Mouse (Mus musculus) limb, embryonic 13.5 days (tissue): ENCODE measurements around the gene Nav3. TPM values are rescaled to one million over a fixed set of nuclear protein-coding genes. Genes with fewer than 3 reads are reported as not detected.

ENCODE experiments used
- ATAC-seq: fragments of 200-750 bp; cut with Nextera tagmentation; 2 replicates; pipeline ENCODE4 v1.8.0; 2017; ENCODE audit warnings: low read depth, moderate number of reproducible peaks, moderate TSS enrichment; ENCODE audit not compliant: low FRiP score
- H3K27ac ChIP-seq: fragments of 300-500 bp; sonication (generic); 2 replicates; pipeline ENCODE4 v1.5.1; 2015; ENCODE audit warnings: inconsistent platforms, mild to moderate bottlenecking, moderate library complexity
- H3K27me3 ChIP-seq: fragments of 300-500 bp; sonication (generic); 2 replicates; pipeline ENCODE4 v1.6.1; 2015; ENCODE audit warnings: mild to moderate bottlenecking, inconsistent platforms
- H3K36me3 ChIP-seq: fragments of 300-500 bp; sonication (generic); 2 replicates; pipeline ENCODE4 v1.6.1; 2015; ENCODE audit warnings: inconsistent platforms, mild to moderate bottlenecking, moderate library complexity
- H3K4me1 ChIP-seq: fragments of 300-500 bp; sonication (generic); 2 replicates; pipeline ENCODE4 v1.6.1; 2015; ENCODE audit warnings: inconsistent platforms
- H3K4me2 ChIP-seq: fragments of 300-500 bp; sonication (generic); replicated peaks from 2 replicates; pipeline ENCODE4 v1.6.1; 2015; ENCODE audit warnings: inconsistent platforms, mild to moderate bottlenecking, moderate library complexity
- H3K4me3 ChIP-seq: fragments of 300-500 bp; sonication (generic); 2 replicates; pipeline ENCODE4 v1.5.1; 2015; ENCODE audit warnings: moderate library complexity, mild to moderate bottlenecking, inconsistent platforms
- H3K9ac ChIP-seq: fragments of 300-500 bp; sonication (generic); 2 replicates; pipeline ENCODE4 v1.6.1; 2015; ENCODE audit warnings: mild to moderate bottlenecking, inconsistent platforms
- H3K9me3 ChIP-seq: fragments of 300-500 bp; sonication (generic); 2 replicates; pipeline ENCODE4 v1.6.1; 2016; ENCODE audit warnings: inconsistent platforms
- WGBS: fragments of 180-500 bp; shearing (Covaris S2); methylation state at CpG from one replicate; pipeline ENCODE4 v1.1.7; 2015; 5-methylcytosine and 5-hydroxymethylcytosine counted together
- polyA plus RNA-seq: library from polyadenylated mRNA; unstranded; fragments of >200 nt; fragmentation: Nextera tagmentation; extraction: Ambion mirVana; gene quantifications from 2 replicates; pipeline ENCODE4 v1.2.1, GENCODE M21; 2015

The Nav3 gene
- polyA plus RNA-seq, 1 experiment from 2014 or later = 5.5 TPM

- Histone ChIP-seq H3K4me1 (no peaks in the 10 kb centered on the region), H3K4me3 (no peak overlapping the region), H3K9ac (no peak overlapping the region), H3K36me3 (no peaks in the 10 kb centered on the region), H3K27me3 (no peaks in the 10 kb centered on the region), H3K9me3 (no peaks in the 10 kb centered on the region), H3K27ac (no peak overlapping the region), H3K4me2 (no peak overlapping the region)
- WGBS = 84% methylated on average over 3 of the region's 3 CpGs
- no peak for ATAC-seq
Observed at GRCm38 (mm10) chr10:109887160-109887559, 568.8 kb downstream of the Nav3 start.

GRCm38 (mm10) chr10:109876107-109876506 is 579.9 kb downstream of the Nav3 start:
- H3K4me2 ChIP-seq = no peak overlapping the region
- H3K27ac ChIP-seq = no peak overlapping the region
- H3K9me3 ChIP-seq = no peaks in the 10 kb centered on the region
- H3K36me3 ChIP-seq = no peaks in the 10 kb centered on the region
- no peaks in the 10 kb centered on the region for H3K27me3 ChIP-seq
- WGBS = 82% methylated on average over 4 of the region's 4 CpGs
- ATAC-seq = no peak
- H3K4me1 ChIP-seq = no peaks in the 10 kb centered on the region
- no peak overlapping the region for H3K4me3 ChIP-seq
- no peak overlapping the region for H3K9ac ChIP-seq

- H3K9me3 ChIP-seq = no peaks in the 10 kb centered on the region
- H3K9ac ChIP-seq = no peak overlapping the region
- ATAC-seq = no peak
- H3K4me1 ChIP-seq = no peaks in the 10 kb centered on the region
- H3K27ac ChIP-seq = no peak overlapping the region
- H3K4me2 ChIP-seq = no peak overlapping the region
- no peaks in the 10 kb centered on the region for H3K27me3 ChIP-seq
- H3K36me3 ChIP-seq = no peaks in the 10 kb centered on the region
- no peak overlapping the region for H3K4me3 ChIP-seq
Observed at GRCm38 (mm10) chr10:109875312-109875830, 580.6 kb downstream of the Nav3 start.

- H3K9ac ChIP-seq = no peak overlapping the region
- H3K36me3 ChIP-seq = no peaks in the 10 kb centered on the region
- no peak for ATAC-seq
- WGBS = 37% methylated on average over 5 of the region's 5 CpGs
- H3K4me1 ChIP-seq = no peaks in the 10 kb centered on the region
- H3K27ac ChIP-seq = no peak overlapping the region
- H3K27me3 ChIP-seq = no peaks in the 10 kb centered on the region
- H3K4me2 ChIP-seq = no peak overlapping the region
- no peaks in the 10 kb centered on the region for H3K9me3 ChIP-seq
- H3K4me3 ChIP-seq = no peak overlapping the region
Observed at GRCm38 (mm10) chr10:109874652-109875311, 581.2 kb downstream of the Nav3 start.

GRCm38 (mm10) chr10:109866063-109866462 is 589.9 kb downstream of the Nav3 start:
- WGBS = 73% methylated on average over 2 of the region's 2 CpGs
- Histone ChIP-seq H3K4me2 (no peak overlapping the region), H3K27me3 (no peaks in the 10 kb centered on the region), H3K4me1 (peaks cover 4% of the 10 kb centered on the region; the same call in 1 of the 2 replicates), H3K9me3 (no peaks in the 10 kb centered on the region), H3K27ac (no peak overlapping the region), H3K4me3 (no peak overlapping the region), H3K9ac (no peak overlapping the region), H3K36me3 (no peaks in the 10 kb centered on the region)
- ATAC-seq = no peak

GRCm38 (mm10) chr10:109865391-109865790 is 590.6 kb downstream of the Nav3 start:
- no peaks in the 10 kb centered on the region for H3K36me3 ChIP-seq
- no peaks in the 10 kb centered on the region for H3K27me3 ChIP-seq
- no peak for ATAC-seq
- H3K4me1 ChIP-seq = peaks cover 4% of the 10 kb centered on the region; the same call in 1 of the 2 replicates
- H3K9ac ChIP-seq = no peak overlapping the region
- no peak overlapping the region for H3K4me2 ChIP-seq
- no peaks in the 10 kb centered on the region for H3K9me3 ChIP-seq
- no peak overlapping the region for H3K4me3 ChIP-seq
- H3K27ac ChIP-seq = no peak overlapping the region
- WGBS = 11% methylated on average over 1 of the region's 2 CpGs

- H3K4me2 ChIP-seq = no peak overlapping the region
- WGBS = 24% methylated on average over 4 of the region's 4 CpGs
- no peak overlapping the region for H3K4me3 ChIP-seq
- peak; percentile 59; the same call in 1 of the 2 replicates for ATAC-seq
- no peaks in the 10 kb centered on the region for H3K9me3 ChIP-seq
- no peak overlapping the region for H3K9ac ChIP-seq
- H3K4me1 ChIP-seq = peaks cover 4% of the 10 kb centered on the region; the same call in 1 of the 2 replicates
- H3K27ac ChIP-seq = no peak overlapping the region
- no peaks in the 10 kb centered on the region for H3K27me3 ChIP-seq
- no peaks in the 10 kb centered on the region for H3K36me3 ChIP-seq
Observed at GRCm38 (mm10) chr10:109864708-109865107, 591.3 kb downstream of the Nav3 start.

- Histone ChIP-seq H3K27ac (no peak overlapping the region), H3K4me1 (peaks cover 4% of the 10 kb centered on the region; the same call in 1 of the 2 replicates), H3K9me3 (no peaks in the 10 kb centered on the region), H3K4me2 (no peak overlapping the region), H3K9ac (no peak overlapping the region), H3K4me3 (no peak overlapping the region), H3K27me3 (no peaks in the 10 kb centered on the region), H3K36me3 (no peaks in the 10 kb centered on the region)
- 0 out of 2 replicates have a peak, but pooled peaks have one; percentile 54 for ATAC-seq
- 61% methylated on average over 2 of the region's 2 CpGs for whole genome bisulfite sequencing
Observed at GRCm38 (mm10) chr10:109861275-109861674, 594.7 kb downstream of the Nav3 start.

GRCm38 (mm10) chr10:109858568-109858967 is 597.4 kb downstream of the Nav3 start:
- no peak for ATAC-seq
- no peaks in the 10 kb centered on the region for H3K27me3 ChIP-seq
- 85% methylated on average over 2 of the region's 2 CpGs for WGBS

GRCm38 (mm10) chr10:109852392-109852791 is 603.6 kb downstream of the Nav3 start:
- 36% methylated on average over 7 of the region's 7 CpGs for WGBS
- no peaks in the 10 kb centered on the region for H3K4me1 ChIP-seq
- ATAC-seq = peak; percentile 40; the same call in 1 of the 2 replicates
- no peak overlapping the region for H3K4me3 ChIP-seq
- H3K9ac ChIP-seq = no peak overlapping the region
- H3K36me3 ChIP-seq = no peaks in the 10 kb centered on the region
- no peaks in the 10 kb centered on the region for H3K9me3 ChIP-seq
- H3K4me2 ChIP-seq = no peak overlapping the region
- no peak overlapping the region for H3K27ac ChIP-seq
- H3K27me3 ChIP-seq = no peaks in the 10 kb centered on the region

More at GRCm38 (mm10) chr10:109858568-109858967, 597.4 kb downstream of the Nav3 start:
- Histone ChIP-seq H3K9ac (no peak overlapping the region), H3K4me2 (no peak overlapping the region), H3K27ac (no peak overlapping the region), H3K9me3 (no peaks in the 10 kb centered on the region), H3K4me3 (no peak overlapping the region), H3K36me3 (no peaks in the 10 kb centered on the region), H3K4me1 (peaks cover 1% of the 10 kb centered on the region; the same call in 1 of the 2 replicates)

GRCm38 (mm10) chr10:109847631-109848030 is 608.4 kb downstream of the Nav3 start:
- no peak for ATAC-seq
- Histone ChIP-seq H3K27ac (no peak overlapping the region), H3K36me3 (no peaks in the 10 kb centered on the region), H3K9me3 (no peaks in the 10 kb centered on the region), H3K4me3 (no peak overlapping the region), H3K27me3 (no peaks in the 10 kb centered on the region), H3K9ac (no peak overlapping the region), H3K4me2 (no peak overlapping the region), H3K4me1 (no peaks in the 10 kb centered on the region)
- WGBS = 77% methylated on average over 4 of the region's 4 CpGs

GRCm38 (mm10) chr10:109843661-109844060 is 612.3 kb downstream of the Nav3 start:
- no peaks in the 10 kb centered on the region for H3K36me3 ChIP-seq
- no peak overlapping the region for H3K4me2 ChIP-seq
- no peak overlapping the region for H3K27ac ChIP-seq
- H3K4me1 ChIP-seq = no peaks in the 10 kb centered on the region
- 71% methylated on average over 4 of the region's 4 CpGs for WGBS
- no peaks in the 10 kb centered on the region for H3K9me3 ChIP-seq
- H3K9ac ChIP-seq = no peak overlapping the region
- H3K27me3 ChIP-seq = no peaks in the 10 kb centered on the region
- no peak overlapping the region for H3K4me3 ChIP-seq
- ATAC-seq = no peak
